Mouse (Mus musculus) kidney, adult 11 months (tissue): ENCODE data around the gene Map2.

Experiments
- DNase-seq: peaks from one replicate; pipeline ENCODE4 v3.0.0; 2022

Map2 gene

GRCm38 (mm10) chr1:66320378-66321135, 145.5 kb downstream of the Map2 start:
- no peak for DNase-seq

GRCm38 (mm10) chr1:66321136-66321502, 146.0 kb downstream of the Map2 start:
- DNase-seq, result no peak

- DNase-seq, result no peak
Measured at GRCm38 (mm10) chr1:66321631-66322142, 146.6 kb downstream of the Map2 start.

- DNase-seq, result no peak
Measured at GRCm38 (mm10) chr1:66323461-66323860, 148.4 kb downstream of the Map2 start.

- no peak for DNase-seq
Measured at GRCm38 (mm10) chr1:66324951-66325350, 149.9 kb downstream of the Map2 start.

- DNase-seq, result no peak
Measured at GRCm38 (mm10) chr1:66328996-66329395, 153.9 kb downstream of the Map2 start.

- DNase-seq, result no peak
Measured at GRCm38 (mm10) chr1:66329534-66329933, 154.5 kb downstream of the Map2 start.

GRCm38 (mm10) chr1:66335724-66336284, 160.7 kb downstream of the Map2 start:
- no peak for DNase-seq

GRCm38 (mm10) chr1:66339213-66339612, 164.1 kb downstream of the Map2 start:
- DNase-seq, result no peak

GRCm38 (mm10) chr1:66348404-66349165, 173.5 kb downstream of the Map2 start:
- no peak for DNase-seq

GRCm38 (mm10) chr1:66349166-66349835, 174.2 kb downstream of the Map2 start:
- DNase-seq, result no peak

- DNase-seq, result peak; percentile 14
Measured at GRCm38 (mm10) chr1:66351366-66351765, 176.3 kb downstream of the Map2 start.

GRCm38 (mm10) chr1:66361799-66362198, 186.7 kb downstream of the Map2 start:
- no peak for DNase-seq

GRCm38 (mm10) chr1:66363285-66363684, 188.2 kb downstream of the Map2 start:
- no peak for DNase-seq

- DNase-seq, result no peak
Measured at GRCm38 (mm10) chr1:66364386-66364785, 189.3 kb downstream of the Map2 start.

GRCm38 (mm10) chr1:66365600-66365999, 190.5 kb downstream of the Map2 start:
- no peak for DNase-seq

- no peak for DNase-seq
Measured at GRCm38 (mm10) chr1:66369486-66369885, 194.4 kb downstream of the Map2 start.

GRCm38 (mm10) chr1:66371371-66371770, 196.3 kb downstream of the Map2 start:
- no peak for DNase-seq

GRCm38 (mm10) chr1:66386321-66386720, 211.2 kb downstream of the Map2 start:
- DNase-seq, result no peak

GRCm38 (mm10) chr1:66386751-66387452, 211.8 kb downstream of the Map2 start:
- no peak for DNase-seq

GRCm38 (mm10) chr1:66388561-66388960, 213.5 kb downstream of the Map2 start:
- no peak for DNase-seq

GRCm38 (mm10) chr1:66394944-66395637, 220.0 kb downstream of the Map2 start:
- DNase-seq, result no peak
